Mouse (Mus musculus): Measurements from ENCODE around the gene Agap3.

DNA sequence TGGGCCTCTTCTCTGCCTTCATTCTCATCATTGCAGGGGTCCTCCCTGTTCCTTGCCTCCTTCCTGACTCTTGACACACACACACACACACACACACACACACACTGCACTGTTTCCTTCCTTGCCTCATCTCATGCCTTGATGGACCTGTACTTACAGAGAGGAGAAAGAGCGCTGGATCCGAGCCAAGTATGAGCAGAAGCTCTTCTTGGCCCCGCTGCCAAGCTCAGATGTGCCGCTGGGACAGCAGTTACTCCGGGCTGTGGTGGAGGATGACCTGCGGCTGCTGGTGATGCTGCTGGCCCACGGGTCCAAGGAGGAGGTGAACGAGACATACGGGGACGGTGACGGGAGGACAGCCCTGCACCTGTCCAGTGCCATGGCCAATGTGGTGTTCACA, 48.9 kb downstream of the Agap3 start:
- TF ChIP-seq CTCF (IDR thresholded peaks at IDR 0.05; ENCODE audit: insufficient read depth, low read depth, low read length) (no peak), POLR2A (IDR thresholded peaks at IDR 0.05; ENCODE audit: insufficient read depth, low read depth, low read length) (no peak)

Measured in olfactory bulb, adult 2 months (tissue).